Mouse (Mus musculus) left cerebral cortex, postnatal 4 days (tissue): ENCODE results near the gene Kptn. TPM values are rescaled to one million over a fixed set of nuclear protein-coding genes. Genes with fewer than 3 reads are reported as not detected.

ENCODE experiments used
- DNase-seq: peaks from one replicate; pipeline ENCODE4 v3.0.0-alpha.2; 2022
- intact Hi-C: fragments of 180-260 bp; cut with DNase I; formaldehyde crosslinking; loops from one replicate; pipeline ENCODE4 v1.15.1; 2025
- total RNA-seq, 2 experiments: library from RNA; stranded (reverse); gene quantifications; 2 replicates each; pipeline ENCODE4 v1.2.3; 2021

Kptn gene
- total RNA-seq = 10 to 100 TPM; 38.0 to 43.2 TPM

DNA sequence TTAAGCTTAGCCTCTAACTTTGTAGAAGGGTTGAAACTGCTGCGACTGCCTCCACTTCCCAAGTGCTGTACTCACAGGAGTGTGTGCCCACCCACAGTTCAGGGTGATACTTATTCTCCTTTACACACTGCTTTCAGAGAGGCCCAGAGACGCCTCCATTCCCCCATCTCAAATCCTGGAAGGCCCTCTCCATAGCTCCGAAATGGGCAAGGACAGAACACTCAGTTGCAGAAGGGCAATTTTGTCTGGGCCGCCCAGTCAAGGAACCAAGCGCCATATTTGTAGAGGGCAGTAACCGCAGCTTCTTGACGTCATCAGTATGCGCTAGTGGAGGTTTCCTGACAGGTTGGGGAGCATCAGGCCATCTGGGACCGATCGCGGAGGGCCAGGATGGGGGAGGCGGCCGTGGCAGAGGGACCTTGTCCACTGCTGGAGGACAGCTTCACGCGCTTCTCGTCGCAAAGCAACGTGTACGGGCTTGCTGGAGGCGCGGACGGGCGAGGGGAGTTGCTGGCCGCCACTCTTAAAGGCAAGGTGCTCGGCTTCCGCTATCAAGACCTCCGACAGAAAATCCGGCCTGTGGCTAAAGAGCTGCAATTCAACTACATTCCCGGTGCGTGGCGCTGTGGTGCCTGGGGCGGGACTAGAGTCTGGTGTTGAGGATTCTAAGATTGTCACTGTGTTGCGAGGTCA is at the start of gene Kptn:
Gene Kptn (plus strand): TSS at position 327 of the 693 bp plus-strand sequence.
- intact Hi-C loops = no loop called here
- DNase-seq = peak; percentile 91

DNA sequence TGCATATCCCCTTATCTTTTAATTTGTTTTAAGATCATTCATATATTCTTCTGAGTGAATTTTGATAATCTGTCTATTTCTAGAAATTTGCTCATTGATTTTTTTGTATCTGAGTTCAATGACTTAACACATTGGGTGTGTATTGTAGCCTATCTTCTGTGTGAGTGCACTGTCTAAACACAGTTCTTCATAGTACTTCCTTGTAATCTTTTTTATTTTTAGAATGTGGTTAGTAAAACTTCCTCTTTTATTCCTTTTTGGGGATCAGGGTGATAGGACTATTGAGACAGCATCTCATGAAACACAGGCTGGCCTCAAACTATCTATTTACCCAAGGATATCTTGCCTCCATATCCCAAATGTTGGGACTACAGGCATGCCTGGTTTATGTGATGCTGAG is 48.8 kb upstream of the Kptn start:
- no peak for DNase-seq
- intact Hi-C loops = no loop called here

DNA sequence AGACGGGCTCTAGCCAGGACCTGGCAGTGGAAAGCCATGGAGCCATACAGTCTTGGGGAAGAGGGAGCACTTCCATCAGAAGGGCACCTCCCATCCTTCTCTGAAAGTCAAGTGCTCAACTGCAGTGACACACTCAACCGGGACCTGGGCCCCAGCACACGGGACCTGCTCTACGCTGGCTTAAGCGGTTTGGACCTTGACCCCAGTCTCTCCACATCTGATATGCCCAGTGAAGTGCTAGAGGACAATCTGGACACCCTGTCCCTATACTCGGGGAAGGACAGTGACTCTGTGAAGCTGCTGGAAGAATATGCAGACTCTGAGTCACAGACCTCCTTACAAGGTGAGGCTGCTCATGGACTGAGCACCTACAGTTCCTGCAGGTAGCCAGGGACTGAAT is 47.8 kb upstream of the Kptn start:
- intact Hi-C loops = no loop called here

DNA sequence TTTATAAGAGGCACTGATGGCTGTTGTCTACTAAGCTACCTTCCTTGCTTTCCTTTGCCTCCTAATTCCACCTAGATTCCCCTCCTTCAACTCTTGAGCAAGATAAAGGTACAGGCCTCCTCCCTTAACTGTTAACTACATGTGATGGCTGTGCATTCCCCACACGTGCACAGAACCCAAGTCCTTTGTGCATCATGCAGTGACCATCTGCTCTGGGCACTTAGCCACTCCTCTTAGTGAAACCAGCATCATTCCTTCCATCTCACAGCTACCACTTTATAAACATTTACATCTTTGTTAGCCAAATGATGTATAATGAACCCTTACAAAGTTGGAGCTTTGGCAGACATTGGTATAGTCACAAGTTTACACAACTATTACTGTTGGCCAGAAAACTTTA is 39.7 kb upstream of the Kptn start:
- intact Hi-C loops = no loop called here
- DNase-seq = no peak

More for the DNA sequence above, 47.8 kb upstream of the Kptn start:
- no peak for DNase-seq

DNA sequence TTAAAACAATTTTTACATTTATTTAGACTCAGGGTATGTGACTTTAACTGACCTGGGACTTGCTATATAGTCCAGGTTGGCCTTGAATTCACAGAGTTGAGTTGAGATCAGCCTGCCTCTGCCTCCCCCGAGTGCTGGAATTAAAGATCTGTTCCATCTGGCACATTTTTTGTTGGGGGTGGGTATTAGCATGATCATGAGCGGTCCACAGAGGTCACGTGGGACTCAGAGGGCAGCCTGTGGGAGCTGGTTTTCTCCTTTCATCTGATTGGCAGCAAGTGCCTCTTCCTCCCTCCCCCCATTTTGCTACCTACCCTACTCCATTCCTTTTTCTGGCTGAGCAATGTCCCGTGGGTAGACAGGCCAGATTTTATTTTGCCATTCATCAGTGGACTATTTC is 39.1 kb upstream of the Kptn start:
- intact Hi-C loops = no loop called here
- no peak for DNase-seq

DNA sequence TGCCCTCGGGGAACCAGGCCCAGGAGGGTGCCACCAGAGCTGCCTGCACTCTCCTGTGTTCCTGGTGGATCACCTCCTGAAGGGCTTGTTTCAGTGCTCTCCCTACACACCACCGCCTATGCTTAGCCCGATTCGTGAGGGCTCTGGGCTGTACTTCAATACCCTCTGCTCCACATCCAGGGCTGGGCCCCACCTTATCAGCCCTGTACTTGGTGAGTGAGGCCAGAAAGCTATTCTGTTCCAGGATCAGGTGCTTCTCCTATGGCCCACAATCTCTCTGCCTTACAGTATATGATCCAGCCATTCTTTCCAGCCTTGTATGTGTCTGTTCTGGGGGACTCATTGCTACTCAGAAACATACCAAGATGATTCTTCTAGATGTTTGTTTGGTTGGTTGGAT is 36.3 kb upstream of the Kptn start:
- intact Hi-C loops = no loop called here

DNA sequence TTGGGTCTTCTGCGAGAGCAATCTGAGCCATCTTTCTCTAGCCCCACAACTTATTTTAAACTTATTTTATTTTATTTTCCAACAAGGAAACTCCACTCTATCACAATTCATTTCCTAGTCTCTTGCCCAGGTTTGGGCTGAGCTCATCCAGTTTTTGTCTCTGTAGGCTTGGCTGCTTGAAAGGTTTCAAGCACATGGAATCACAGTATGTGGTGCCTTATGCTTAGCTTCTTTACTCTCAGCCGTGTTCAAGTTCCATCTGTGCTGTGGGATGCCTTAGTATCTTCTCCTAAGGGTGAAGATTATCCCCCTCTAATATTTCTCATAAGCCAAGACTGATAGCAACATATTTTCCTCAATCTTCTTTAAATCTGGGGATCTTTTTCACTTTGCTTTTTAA is 32.1 kb upstream of the Kptn start:
- intact Hi-C loops = no loop called here
- no peak for DNase-seq

More for the DNA sequence above, 36.3 kb upstream of the Kptn start:
- DNase-seq = no peak

DNA sequence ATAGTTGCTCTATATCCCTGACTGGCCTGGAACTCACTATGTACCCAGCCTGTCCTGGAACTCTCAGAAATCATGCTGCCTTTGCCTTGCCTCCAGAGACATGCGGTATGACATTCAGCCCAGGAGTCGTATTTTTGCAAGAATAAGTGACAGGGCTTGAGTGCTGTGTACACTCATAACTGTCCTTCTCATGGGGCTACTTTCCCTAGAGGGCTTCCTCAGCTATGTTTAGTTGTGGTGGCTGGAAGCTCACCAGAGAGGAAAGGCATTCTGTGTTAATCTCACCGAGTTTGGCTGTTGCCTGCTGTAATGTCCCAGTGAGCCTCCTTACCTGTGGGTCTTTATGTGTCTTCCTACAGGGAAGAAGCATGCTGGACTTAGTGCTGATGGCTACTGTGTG is 25.1 kb upstream of the Kptn start:
- intact Hi-C loops = no loop called here
- DNase-seq = no peak

DNA sequence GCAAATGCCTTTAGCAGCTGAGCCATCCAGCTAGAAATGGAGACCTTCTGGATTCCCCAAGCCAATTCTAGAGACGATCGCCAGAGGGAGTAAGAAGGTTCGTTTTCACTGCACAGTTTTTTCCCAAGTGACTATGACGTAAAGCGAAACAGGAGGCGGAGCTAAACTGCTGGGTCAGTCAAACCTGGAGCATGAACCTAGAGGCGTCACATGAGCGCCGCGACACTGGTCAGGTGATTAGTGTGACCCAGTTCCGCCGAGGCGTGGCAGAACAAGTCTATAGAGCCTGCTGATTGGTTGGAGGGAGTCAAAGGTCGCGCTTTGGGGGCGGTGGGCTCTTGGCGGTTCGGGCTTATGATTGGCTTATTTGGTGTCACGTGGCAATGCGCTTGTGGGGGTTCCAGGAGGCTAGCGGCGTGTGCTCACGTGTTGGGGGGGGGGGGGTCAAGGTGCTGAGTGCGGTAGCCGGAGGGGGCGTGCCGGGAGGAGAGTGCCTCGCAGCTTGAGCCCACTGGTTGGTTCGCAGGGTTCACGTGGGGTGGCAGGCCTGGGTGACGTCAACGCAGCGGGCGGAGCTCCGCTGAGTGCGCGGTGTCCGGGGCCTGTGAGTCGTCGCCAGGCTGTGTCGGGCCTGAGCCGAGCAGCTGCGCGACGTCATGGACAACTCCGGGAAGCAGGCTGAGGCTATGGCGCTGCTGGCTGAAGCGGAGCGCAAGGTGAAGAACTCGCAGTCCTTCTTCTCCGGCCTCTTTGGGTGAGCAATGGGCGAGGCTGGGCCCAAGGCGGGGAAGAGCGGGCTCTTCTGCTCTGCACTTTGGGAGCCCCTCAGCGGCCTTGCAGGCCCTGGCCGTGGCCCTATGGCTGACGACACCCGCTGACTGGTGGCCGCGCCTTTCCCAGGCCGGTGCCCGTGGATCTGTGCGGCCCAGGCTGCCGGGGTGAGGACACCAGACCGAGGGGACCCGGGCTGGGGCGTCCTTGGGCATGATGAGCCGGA is 21.4 kb upstream of the Kptn start, which contains the start of gene Napa:
Gene Napa (plus strand): TSS at position 438 of the 997 bp plus-strand sequence.
- peak; percentile 99 for DNase-seq
- intact Hi-C loops = loop anchor here (2.0 kb wide), 1 partner anchor 54 kb away; no protein-coding TSS in a partner anchor

DNA sequence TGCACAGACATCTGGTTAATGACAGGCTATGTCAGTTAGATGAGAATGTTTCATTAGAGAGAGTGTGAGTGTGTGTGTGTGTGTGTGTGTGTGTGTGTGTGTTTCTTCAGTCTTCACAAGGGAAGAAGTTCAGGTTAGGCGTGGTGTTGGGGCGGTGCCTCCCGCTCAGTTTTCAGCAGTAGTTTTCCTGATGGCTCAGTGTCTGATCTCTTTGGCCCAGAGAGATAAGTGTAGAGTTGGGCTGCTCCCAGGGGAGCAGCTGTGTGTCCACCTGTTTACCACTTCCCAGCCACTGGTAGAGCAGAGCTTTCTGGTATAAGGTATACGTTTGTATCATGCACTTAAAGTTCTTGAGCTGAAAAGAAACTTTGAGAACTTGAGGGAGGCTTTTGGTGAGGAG is 19.8 kb upstream of the Kptn start:
- no peak for DNase-seq
- intact Hi-C loops = loop anchor here (2.0 kb wide), 1 partner anchor 53 kb away; no protein-coding TSS in a partner anchor

DNA sequence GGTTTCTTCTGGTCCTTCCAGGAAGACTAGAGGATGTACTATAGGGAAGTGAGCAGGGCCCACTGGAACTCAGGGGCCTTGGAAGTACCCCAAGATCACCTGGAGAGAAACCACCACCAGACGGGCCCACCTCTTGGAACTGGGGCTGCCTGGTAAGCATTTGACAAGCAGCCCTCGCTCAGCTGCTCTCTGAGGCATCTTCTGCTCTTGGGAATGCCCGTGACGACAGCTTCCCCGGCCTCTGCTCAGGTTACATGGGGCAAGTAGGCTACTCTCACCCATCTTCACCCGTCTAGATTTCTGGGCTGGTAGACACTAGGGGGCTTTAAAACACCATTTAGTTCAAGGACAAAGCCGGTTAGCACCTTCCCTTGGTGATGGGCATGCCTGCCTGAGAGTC is 18.6 kb upstream of the Kptn start:
- intact Hi-C loops = no loop called here
- no peak for DNase-seq

DNA sequence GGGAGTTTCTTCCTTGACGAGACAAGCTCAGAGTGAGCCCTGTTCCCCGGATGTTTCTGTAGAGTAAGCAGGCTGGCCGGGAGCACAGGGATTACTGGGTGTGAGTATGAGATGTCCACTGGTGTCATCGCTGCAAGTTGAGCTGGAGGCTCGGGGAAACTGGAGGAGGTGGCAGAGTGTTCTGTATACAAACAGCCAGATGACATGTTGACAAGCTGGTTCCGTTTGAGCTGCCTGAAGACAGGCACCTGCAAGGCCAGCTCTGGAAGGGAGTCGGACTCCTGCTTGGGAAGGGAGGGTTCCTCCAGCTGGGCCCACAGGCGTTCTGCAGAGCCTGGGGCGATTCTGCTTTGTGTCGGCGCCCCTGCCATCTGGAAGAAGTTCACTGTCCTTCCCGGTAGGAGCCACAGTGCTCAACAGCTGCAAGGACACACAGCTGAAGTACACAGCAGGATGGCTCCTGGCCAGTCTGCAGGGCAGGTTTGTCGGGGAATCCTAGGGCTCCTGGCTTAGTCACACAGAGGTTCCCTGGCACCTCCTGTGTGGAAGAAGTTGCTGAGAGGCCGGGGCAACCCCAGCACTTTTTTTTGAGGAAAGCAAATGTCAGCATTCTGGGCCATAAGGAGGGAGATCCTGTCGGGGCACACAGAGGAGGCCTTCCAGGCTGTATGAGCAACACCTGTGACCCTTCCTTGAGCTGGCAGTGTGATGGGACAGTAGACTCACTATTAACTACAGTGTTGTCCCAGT is 17.8 kb upstream of the Kptn start:
- DNase-seq = no peak
- intact Hi-C loops = no loop called here

DNA sequence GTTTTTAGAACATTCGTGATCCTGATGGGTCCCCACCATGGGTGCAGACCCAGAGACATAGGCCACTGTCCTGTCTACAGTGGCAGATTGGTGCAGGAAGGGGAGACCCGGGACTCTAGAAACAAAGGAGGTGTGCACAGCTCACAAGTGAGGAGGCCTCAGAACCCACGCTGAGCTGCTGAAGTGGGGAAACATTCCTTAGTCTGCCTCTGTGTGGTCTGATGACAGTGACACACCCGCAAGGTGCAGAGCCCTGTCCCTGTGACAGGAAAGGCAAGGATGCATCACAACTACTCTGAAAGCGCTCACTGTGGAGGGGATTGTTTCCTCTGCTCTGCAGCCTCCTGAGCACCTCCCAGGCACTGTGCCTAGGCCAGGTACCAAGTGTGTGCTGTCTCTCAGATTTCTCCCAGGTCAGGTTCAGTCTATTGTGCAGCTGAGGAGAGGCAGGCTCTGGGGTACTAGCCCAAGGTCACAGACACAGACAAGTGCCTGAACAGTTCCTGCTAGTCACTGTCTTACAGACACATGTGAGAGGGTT is 16.9 kb upstream of the Kptn start:
- DNase-seq = no peak
- intact Hi-C loops = no loop called here

DNA sequence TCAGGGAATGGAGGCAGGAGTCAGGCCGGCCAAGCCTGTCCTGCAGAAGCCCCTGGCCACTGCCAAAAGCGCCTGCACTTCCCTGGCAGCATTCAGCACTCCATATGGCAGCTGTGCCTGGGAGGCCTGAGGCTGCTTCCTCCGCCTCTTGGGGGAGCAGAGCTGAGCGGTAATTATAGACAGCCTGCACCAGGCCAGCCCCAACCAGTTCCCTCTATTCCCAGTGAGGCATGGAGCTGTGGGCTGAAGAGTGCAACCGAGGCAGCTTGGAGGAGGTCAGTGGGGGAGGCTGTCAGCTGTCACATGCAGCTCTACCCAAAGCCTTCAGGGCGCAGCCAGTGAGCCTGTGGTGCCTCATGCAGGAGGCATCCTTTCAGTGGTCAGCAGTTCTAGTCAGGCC is 15.9 kb upstream of the Kptn start:
- DNase-seq = peak; percentile 92
- intact Hi-C loops = no loop called here

DNA sequence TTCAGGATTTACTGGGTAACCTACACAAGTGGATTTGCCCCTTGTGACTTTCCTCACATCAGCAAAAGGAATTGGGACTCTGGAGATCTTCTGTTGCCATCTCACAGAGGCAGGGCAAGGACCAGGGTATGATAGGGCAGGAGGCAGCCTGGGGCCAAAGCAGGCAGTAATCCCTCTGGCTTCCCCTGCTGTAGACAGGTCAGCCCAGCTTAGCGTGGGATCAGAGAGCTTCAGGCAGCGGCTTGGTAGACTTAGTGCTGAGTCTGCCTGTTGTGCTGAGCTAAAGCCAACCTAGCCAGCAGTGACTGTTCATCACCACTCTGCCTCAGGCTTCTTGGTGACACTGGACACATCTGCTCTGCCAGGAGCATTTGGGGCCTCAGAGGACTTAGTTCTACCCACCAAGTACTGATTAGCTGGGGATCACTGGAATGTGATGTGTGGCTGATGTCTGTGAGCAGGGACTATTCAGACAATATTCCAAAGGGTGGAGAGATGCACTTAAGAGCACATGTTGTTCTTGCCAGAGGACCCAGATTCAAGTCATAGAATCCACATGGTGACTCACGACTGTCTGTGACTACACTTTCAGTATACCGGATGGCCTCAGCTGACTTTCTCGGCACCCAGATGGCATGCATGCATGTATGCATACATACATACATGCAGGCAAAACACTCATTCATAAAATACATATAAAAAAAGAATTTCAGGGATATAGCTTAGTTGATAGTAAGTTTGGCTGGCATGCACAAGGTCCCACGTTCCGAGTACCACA is 14.9 kb upstream of the Kptn start:
- intact Hi-C loops = no loop called here
- DNase-seq = no peak

DNA sequence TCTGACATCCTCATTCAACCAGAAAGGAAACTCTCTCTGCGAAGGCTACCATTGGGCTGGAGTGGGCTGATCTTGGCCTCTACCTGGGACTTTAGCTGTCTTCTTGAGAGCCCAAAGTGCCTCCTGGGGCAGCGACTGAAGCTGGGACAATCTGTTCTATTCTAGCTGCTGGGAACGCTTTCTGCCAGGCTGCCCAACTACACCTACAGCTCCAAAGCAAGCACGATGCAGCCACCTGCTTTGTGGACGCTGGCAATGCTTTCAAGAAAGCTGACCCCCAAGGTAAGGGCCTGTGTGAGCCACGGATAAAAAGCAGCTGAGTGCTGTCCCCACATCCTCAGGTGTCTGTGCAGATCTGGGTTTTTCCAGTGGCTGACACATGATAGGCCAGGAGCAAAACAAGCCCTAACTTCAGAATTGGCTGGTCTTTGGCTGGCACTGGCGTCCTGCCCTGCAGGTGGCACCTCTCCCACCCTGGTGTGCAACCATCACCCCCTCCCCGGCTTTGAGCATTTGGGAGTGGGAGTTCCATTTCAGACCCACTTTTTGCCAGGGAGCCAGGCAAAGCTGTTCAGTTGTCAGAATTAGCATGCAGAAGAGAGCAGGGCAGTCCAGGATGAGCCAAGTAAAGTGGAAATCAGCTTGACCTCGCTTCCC is 10.7 kb upstream of the Kptn start:
- DNase-seq = no peak
- intact Hi-C loops = no loop called here

DNA sequence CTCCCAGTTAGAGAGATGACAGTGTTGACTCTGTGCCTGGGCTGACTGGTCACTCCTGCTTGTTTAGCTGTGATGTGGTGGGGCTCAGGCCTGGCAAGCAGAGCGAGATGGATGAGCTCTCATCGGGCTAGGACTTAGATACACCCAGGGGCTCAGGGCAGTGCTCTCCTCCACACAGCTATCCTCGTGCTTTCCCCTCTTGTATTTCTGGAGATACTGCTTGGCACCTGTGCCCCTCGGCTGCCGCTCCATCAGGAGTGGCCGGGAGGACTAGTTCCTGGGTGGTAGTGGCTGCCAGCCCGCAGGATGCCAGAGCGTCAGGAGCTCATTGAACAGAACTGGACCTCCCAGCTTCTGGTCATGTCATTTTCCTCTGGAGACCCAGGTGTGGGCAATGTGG is 9.5 kb upstream of the Kptn start:
- no peak for DNase-seq
- intact Hi-C loops = no loop called here

DNA sequence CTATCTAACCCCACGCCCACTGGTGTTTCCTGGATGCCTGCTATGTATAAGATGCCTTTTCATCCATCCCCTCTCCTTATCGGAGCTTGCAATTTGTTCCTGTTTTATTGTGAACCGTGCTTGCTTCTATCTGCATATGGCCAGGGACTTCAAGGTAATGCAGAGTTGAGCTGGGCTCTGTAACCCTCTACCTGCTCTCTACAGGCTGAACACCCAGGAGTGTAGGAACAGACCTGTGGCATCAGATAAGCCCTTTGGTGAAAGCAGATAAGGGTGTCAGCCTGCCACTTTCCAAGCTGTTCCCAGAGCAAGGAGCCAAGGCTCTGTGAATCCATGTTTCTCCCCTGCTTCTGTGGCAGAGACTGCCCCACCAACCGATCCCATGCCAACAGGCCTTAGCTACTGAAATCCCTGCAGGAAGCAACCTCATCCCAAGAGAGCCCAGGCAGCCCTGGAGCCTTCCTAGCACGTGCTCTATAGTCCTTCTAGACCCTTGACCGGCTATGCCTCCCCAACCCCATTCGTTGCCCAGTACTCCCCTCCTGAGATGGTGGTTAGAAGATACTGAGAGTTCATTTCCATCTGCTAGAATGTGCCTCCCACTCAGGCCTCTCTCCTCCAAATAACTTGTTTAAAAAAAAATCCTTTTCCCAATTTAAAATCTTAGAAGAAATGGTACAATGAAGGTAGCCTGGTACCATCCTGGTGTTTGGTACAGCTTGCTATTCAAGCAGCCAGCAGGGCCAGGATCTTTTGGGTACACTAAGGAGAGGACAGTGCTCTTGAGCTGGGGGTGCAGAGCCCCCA is 8.2 kb upstream of the Kptn start:
- intact Hi-C loops = no loop called here
- no peak for DNase-seq

DNA sequence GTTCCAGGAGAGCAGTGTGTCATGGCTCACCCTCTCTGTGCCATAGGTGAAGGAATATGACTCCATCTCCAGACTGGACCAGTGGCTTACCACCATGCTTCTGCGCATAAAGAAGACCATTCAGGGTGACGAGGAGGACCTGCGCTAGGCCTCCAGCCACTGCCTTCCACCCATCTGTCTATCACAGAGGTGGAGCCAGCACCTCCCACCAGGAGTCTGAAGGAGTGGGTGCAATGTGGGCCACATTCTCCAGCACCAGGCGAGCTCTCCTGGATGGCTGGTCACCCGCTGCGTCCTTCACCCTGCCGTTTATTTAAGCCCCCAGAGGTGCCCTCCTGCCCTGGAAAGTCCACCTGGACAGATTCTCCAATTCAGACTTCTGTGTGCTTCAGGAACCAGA is 3.3 kb upstream of the Kptn start:
- intact Hi-C loops = no loop called here
- no peak for DNase-seq
